Comparison of ENCODE assay signal across 12 mouse cellular contexts in genomic region chr10:3697500-3697899, GRCm38 (mm10). TPM values are rescaled to one million over a fixed set of nuclear protein-coding genes. Genes with fewer than 3 reads are reported as not detected.
DNase-seq lines count a peak whose midpoint lies in the region; ATAC-seq and TF ChIP-seq lines count a peak whose summit lies in the region.
"Had no signal": no experiment of that assay in that cellular context is flagged by ENCODE, and none has a peak within 500 bp of the region (broad histone marks: within the 10 kb centered on the region; RNA-seq: fewer than 3 reads in every experiment).

No protein-coding gene starts in this region.

- WGBS in heart, embryonic 10.5 days, result 82% methylated on average over 5 of the region's 5 CpGs
- WGBS in lung, adult 2 months, result 40% methylated on average over 5 of the region's 5 CpGs

- no peaks in the 10 kb centered on the region for H3K4me1 ChIP-seq in heart, embryonic 10.5 days
- H3K4me1 ChIP-seq in lung, adult 2 months (ENCODE audit: control insufficient read depth, insufficient read depth, low read length), result peaks cover 14% of the 10 kb centered on the region
- H3K4me1 ChIP-seq: hindbrain, embryonic 12.5 days had no signal

- H3K27me3 ChIP-seq in heart, embryonic 10.5 days (ENCODE audit: insufficient read depth, poor library complexity, severe bottlenecking), result no peaks in the 10 kb centered on the region
- H3K27me3 ChIP-seq: hindbrain, embryonic 12.5 days; liver, embryonic 15.5 days; stomach, embryonic 15.5 days had no signal

- no peak for TF ChIP-seq CTCF in lung, adult 2 months (IDR thresholded peaks at IDR 0.05; ENCODE audit: insufficient read depth, low read length)

- no peaks in the 10 kb centered on the region for H3K36me3 ChIP-seq in heart, embryonic 10.5 days
- H3K36me3 ChIP-seq: hindbrain, embryonic 12.5 days; liver, embryonic 15.5 days; stomach, embryonic 15.5 days had no signal

- peak; percentile 60 to 84; a peak in 3 of 4 replicates for ATAC-seq in hematopoietic stem cell, adult 5-6 weeks (replicated peaks in 1 of 2; ENCODE audit: insufficient read depth in 1 of 2, low FRiP score in 2 of 2, low TSS enrichment in 1 of 2, low read depth in 1 of 2, poor library complexity in 2 of 2, severe bottlenecking in 2 of 2)
- ATAC-seq in monocyte, adult 5-6 weeks (replicated peaks; ENCODE audit: insufficient number of reproducible peaks, low FRiP score, low TSS enrichment, poor library complexity, severe bottlenecking), result peak; percentile 96
- ATAC-seq: CD4-positive, CD25-positive, alpha-beta regulatory T cell, adult 4 months had no signal

- TF ChIP-seq POLR2A in lung, adult 2 months (IDR thresholded peaks at IDR 0.05; ENCODE audit: borderline replicate concordance, extremely low read depth, low read depth, low read length), result no peak

- DNase-seq in heart, adult 9 months (ENCODE audit: low spot score in 2 of 2), result peak; percentile 34 to 55
- no peak for DNase-seq in heart, embryonic 10.5 days (ENCODE audit: low spot score)
- DNase-seq in lung, adult 18-20 months, result peak; percentile 43 to 54
- DNase-seq in lung, adult 2 months, result no peak
- no peak for DNase-seq in spleen, postnatal 14 days (ENCODE audit: low spot score in 2 of 2)
- DNase-seq in testis, postnatal 10 days (ENCODE audit: low spot score), result no peak

- no peak overlapping the region for H3K27ac ChIP-seq in heart, embryonic 10.5 days
- H3K27ac ChIP-seq: hindbrain, embryonic 12.5 days; liver, embryonic 15.5 days had no signal

- H3K9me3 ChIP-seq in heart, embryonic 10.5 days, result no peaks in the 10 kb centered on the region
- H3K9me3 ChIP-seq: hindbrain, embryonic 12.5 days; liver, embryonic 15.5 days; stomach, embryonic 15.5 days had no signal

- H3K4me3 ChIP-seq in heart, embryonic 10.5 days, result no peak overlapping the region
- H3K4me3 ChIP-seq in lung, adult 2 months (replicated peaks; ENCODE audit: extremely low read depth, low read depth, low read length), result no peak overlapping the region
- H3K4me3 ChIP-seq: hindbrain, embryonic 12.5 days; liver, embryonic 15.5 days; stomach, embryonic 15.5 days had no signal

RNA-seq across cellular contexts. Expression of gene Plekhg1, which starts 42.7 kb away (rescaled TPM):
- 5.0 and 6.1 TPM in 2 replicates for polyA plus RNA-seq in heart, embryonic 10.5 days (2016; fragmentation: Nextera tagmentation; extraction: Ambion mirVana)
- polyA plus RNA-seq in lung, adult 2 months (2012; rRNA removed), result 6.5 and 8.6 TPM in 2 replicates
- total RNA-seq in hematopoietic stem cell, adult 5-6 weeks (2017), result 0.55 and 2.1 TPM in 2 replicates
- total RNA-seq in monocyte, adult 5-6 weeks (2017), result 10.9 to 19.2 TPM (median 11.8 TPM) in 3 replicates

Comparison
In these comparisons a context has a peak if more than half of its experiments do, and no peak if none do; other contexts are left out.
1. DNase-seq: peak in heart, adult 9 months (2 of 2) and lung, adult 18-20 months (2 of 2); none in heart, embryonic 10.5 days (single experiment), lung, adult 2 months (single experiment), spleen, postnatal 14 days (0 of 2) and testis, postnatal 10 days (single experiment).